Mouse (Mus musculus): Measurements from ENCODE around the gene Eya3.

DNA sequence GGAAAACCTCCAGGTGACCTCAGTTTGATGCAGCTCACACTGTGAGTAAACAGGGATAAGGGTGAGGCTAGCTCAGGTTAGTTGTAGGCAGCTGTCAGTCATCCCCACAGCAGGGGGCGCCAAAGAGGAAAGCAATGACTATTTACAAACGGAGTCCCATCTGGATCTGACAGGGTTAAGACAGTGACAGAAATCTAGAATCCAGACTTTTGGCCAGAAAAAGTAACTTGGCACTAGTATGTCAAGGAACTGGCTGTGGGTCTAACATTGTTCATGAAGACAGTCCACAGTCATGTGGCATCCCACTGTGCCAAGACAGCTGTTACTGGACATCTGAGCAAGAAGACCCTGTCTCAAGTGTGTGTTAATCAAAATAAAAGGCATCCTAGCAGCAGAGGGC is 10.0 kb upstream of the Eya3 start:
- TF ChIP-seq CTCF (IDR thresholded peaks at IDR 0.05; ENCODE audit: low read depth, low read length) (peak; percentile 66), POLR2A (IDR thresholded peaks at IDR 0.05; ENCODE audit: extremely low read depth, insufficient read depth, low read length) (no peak)
